Mouse (Mus musculus) heart, postnatal 10 days (tissue): ENCODE data around the gene Nhsl2. TPM values are rescaled to one million over a fixed set of nuclear protein-coding genes. Genes with fewer than 3 reads are reported as not detected.
A peak's percentile ranks its signal among the peaks of the same experiment; 100 is the strongest.
"Not testable (repeated sequence)": the region's sequence is repeated elsewhere in the genome, so short reads cannot be mapped to it uniquely, and the experiment has no call there.

Experiments
- DNase-seq, 2 experiments: peaks; one replicate each; pipeline ENCODE4 v3.0.0; 2021
- intact Hi-C: fragments of 180-260 bp; cut with DNase I; formaldehyde crosslinking; loops from one replicate; pipeline ENCODE4 v1.15.1; 2025
- total RNA-seq, 2 experiments: library from RNA; stranded (reverse); gene quantifications; 2 replicates each; pipeline ENCODE4 v1.2.3; 2021

Nhsl2 gene
- total RNA-seq, 2 experiments from 2014 or later: 7.5 to 9.9 TPM

DNA sequence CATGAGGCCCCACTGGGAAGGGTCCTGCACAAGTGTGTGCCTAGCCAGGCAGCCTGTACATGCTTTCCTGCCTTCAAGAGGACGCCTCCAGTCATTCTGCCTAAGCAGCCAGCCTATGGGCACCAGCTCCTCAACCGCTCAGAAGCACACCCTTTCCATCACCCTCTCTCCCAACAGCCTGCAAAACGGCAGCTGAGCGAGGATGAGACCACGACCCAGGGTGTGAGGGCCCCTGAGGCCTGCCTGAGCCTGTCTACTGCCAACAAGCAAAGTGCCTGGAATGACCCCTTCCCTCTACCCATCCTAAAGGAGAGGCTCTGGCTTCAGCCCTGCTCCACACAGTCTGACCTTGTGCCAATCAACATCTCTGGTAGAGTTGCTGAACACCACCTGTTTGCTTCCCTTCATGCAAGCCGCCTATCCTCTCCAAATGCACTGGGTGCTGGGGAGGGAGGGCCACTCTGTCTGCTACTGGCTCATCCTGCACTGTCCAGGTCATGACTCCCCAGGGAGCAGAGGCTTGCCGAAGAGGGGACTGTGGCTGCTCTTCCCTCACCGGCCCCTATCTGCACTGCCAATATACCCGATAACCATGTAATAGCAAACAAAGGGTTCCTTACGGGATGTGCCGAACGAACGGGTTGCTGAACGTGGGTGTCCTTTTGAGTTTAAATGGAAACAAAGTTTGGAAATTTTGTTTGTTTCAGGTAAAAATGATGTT, 224.6 kb downstream of the Nhsl2 start:
- intact Hi-C loops: no loop called here
- DNase-seq: no peak

DNA sequence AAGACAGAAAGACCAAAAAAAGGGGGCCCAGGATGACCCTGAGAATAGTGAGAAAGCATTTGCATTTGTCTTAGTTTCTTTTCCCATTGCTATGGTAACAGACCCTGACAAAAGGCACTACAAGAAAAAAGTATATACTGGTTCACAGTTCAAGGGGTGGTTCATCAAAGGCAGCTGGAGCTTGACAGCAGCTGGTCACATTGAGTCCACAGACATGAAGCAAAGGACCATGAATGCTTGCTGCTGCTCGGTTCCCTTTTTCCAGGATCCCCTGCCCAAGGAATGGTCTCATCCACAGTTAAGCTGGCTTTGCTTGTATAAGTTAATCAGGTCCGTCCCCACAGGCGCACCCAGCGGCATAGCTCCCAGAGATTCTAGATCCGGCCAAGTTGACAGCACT, 225.2 kb downstream of the Nhsl2 start:
- DNase-seq: no peak
- intact Hi-C loops: no loop called here

DNA sequence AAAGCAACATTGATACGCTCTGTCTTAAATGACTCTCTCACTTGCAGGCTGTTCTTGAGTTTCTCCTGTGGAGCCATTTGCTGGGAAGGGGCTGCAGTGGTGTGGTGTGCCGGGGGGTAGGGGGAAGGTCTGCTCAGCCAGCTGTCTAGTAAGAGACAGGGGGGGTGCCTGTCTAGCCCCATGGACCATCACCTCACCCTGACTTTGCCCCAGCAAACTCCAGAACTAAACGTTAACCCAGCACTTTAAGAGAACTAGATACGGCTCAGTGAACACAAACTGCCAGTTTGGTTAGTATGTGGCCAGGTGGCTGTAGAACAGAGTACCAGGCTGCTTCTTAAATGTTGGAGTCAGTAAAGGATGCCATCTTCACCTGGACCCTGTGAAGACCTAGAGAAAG, 226.0 kb downstream of the Nhsl2 start:
- intact Hi-C loops: no loop called here
- DNase-seq: no peak

DNA sequence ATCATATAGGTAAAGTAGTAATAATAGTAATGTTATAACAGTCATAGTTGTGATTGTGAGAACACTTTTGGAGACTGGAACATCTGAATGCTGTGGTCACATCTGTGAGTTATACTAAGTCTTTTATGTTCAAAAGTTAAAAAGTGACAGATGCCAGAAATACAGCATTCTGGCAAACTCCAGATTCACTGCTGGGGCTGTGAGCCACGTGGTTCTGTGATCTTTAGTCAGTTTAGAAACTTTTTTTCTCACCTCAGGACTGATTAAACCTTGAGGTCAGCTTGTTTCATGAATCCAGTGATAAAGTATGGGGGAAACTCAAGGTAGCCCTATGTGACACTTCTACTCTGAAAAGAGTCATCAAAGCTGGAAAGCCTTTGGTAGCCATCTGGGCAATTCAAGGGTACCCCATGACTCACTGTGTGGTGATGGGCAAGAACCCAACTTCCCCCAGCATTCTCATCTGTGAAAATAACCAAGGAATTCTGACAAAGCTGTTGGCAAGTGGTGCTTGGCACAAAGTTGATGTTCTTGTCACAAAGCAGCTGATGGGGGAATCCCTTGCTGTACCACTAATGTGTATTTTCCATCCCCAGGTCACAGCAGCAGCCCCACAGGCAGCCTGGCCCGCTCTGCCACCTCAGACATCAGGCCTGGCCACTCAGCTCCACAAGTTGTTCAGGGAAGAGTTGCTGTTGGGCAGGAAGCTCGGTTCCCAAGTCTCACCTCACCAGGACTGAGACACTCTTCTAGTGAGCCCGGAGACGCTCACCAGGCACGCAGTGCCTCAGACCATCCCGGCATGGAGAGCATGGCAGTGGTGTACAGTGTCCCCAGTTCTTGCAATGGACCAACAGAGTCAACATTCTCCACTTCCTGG, 227.9 kb downstream of the Nhsl2 start:
- intact Hi-C loops: no loop called here
- DNase-seq: no peak

DNA sequence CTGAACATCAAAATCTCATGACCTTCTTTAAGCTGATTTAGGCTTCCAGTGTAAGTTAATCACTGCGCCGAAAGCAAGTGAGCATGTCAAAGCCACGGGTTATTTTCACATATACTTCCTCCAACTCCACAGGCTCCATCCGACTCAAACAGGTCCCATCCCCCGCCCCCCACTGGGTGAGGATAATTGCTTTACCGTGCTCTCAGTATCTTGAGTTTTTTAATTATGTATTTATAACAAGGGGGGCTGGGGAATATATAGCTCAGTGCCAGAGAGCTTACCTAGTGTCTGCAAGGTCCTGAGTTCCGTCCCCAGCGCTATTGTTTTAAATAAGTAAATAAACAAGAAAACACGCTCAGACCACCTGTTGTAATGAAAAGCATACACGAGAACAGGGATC, 231.9 kb downstream of the Nhsl2 start:
- no peak for DNase-seq
- intact Hi-C loops: no loop called here

DNA sequence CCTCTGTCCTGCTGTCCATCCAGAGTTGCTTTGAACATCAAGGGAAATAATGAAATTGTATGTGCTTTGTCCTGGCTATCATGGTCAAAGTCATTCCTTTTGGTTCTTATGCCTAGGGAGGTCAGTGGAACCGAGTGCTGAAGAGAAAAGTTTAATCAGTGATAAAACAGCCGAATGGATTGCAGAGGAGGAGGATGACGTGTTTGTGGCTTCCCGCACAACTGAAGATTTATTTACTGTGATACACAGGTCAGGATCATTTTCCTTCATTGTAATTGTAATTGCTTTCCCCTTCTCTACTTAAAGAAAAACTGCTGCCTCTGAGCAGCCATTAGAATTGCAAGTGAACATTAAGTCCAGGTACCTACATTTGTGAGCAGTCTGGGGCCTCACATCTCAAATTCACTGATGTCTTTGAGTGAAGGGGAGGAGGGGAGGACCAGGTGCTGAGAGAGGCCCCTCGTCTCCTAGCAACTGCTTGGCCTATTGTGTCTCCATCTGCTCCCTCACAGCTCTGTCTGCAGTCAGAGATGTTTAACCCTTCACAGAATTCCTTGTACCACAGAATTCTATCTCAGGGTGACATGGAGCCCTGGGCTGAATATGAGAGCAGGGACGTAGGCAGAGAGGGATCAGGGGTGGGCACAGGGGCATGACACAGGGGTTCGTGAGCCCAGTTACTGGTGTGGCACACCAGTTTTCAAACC, 232.5 kb downstream of the Nhsl2 start:
- no peak for DNase-seq
- intact Hi-C loops: no loop called here

DNA sequence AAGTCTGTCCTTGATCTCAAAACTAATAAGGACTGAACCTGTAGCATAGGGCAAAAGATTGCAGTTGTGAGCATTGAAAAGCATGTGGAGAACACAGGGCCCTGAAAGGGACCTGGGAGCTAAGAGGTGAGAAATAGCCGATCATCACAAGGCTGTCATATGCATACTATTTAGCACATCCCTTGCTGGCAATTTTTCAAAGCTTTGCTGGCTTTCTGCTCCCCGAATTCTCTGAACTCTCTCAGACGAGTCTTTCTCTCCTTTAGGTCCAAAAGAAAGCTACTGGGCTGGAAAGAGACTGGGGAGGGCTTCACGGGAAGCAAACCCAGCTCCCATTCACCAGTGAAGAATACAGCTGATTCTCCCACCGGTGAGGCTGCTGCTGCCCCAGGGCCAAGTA, 233.2 kb downstream of the Nhsl2 start:
- intact Hi-C loops: no loop called here
- DNase-seq: no peak

DNA sequence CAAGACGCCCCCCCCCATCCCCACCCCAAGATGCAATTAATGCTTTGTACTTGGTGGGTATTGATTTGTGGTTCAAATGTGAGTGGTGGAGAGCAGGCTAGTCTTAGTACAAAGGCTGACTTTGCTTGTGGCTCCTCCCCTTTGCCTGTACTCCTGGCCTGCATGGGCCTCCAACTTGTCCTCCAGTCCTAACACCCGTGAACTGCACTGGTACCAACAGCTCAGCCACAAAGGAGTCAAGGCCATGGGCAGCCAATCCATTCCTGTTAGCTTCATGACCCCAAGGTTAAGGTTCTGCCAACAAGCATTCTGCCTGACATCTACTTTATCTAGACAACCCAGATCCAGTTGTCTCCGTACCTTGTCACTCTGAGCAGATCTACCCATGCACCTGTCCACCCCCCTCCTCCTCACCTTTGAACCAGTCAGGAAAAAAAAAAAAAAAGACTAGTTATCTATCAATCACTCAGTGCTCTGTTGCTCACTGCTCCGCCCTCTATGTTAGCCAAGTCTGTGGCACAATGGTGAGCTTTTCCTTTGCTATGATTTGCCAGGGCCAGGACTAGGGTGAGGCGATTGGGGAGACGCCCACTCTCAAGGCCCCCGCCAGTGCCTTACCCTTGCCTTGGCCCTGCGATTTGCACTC, 236.7 kb downstream of the Nhsl2 start:
- intact Hi-C loops: no loop called here
- DNase-seq: no peak

DNA sequence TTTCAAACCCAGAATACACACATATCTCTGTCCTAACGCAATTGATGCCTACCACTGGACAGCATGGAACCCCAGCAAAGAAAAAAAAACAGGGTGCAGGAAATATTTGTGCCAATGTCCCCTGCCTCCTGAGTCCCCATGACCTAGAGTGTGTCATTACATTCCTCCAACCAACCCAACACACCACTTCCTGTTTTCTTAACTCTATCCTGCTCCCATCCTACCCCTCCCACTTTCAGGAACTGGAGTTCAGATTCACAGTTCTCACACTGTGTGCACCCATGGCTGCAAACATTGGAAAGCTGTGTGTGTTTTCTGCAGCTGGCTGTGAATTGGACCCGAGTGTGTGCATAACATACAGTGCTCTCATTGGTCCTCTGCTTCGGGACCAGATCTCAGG, 241.4 kb downstream of the Nhsl2 start:
- intact Hi-C loops: no loop called here
- DNase-seq: no peak

DNA sequence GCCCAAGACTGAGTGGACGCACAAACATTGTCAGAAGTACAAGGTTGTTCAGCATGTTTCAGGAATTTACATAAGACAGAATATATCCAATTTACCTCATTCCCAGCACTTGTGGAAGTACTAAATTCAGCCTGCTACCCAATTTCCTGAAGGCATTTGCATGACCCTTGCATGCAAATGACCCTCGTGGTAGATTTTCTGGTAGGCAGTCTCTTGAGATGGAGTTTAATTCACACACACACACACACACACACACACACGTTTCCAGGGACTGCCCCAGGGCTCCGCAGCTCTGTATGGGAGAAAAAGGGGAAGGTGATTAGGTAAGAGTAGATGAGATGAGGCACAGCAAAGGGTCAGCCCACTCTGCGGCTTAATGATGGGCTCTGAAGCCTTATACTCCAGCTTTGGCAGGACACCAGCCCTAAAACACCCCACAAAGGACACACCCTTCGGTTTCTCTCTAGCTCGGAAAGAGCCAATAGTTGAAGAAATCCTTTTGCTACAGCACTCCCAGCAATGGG, 245.3 kb downstream of the Nhsl2 start:
- intact Hi-C loops: no loop called here
- DNase-seq: no peak

DNA sequence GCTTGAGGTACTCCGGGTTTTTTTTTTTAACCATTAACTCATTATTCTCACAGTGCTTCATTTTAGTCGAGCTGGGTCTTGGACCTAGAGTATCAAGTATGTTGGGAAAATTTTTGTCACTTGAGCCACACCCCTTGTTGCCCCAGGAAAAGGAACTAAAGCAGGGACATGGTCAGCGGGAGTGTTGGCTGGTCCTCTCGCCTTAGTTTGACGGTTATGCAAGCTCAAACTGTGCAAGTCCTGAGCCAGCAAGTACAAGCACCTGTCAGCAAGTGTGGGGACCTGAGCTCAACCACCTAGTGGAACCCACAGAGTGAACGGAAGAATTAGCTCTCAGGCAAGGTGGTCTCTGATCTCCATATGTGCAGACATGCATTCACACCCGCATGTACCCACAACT, 252.7 kb downstream of the Nhsl2 start:
- intact Hi-C loops: no loop called here
- no peak for DNase-seq

DNA sequence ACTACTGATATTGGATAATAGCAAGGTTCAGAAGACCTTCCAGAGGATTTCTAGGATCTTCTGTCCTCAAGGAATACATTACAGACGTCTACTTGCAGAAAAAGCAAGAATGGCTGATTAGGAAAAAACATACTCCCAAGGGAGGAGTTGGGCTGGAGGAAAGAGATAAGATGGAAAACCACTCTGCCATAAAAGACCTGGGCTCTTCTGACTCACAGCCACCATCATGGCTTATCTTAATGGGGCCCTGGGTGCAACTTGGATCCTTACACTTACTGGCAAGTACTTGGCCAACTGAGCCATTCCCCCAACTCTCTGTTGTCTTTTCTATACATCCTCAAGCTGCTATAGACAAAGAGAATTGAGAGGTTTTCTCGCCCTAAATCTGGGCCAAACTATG, 254.6 kb downstream of the Nhsl2 start:
- DNase-seq, intact Hi-C loops: not testable (repeated sequence)

DNA sequence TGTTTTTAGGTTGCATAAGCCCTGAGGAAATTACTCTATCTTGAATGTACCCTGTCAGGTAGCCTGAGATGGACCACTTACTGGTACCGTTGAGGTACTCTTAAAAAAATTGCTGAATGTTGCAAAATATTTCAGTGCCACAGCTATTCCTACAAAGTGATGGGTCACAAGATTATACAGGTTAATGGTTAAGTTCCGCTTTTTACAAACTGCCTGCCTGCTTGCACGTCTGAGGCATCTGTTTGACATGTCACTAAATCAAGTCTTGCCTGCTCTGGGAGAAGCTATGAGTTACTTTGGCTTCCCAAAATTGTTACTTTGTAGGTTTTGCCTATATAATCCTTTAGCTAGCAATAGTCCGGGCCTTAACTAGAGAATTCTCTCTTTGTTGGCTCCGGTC, 260.2 kb downstream of the Nhsl2 start:
- intact Hi-C loops: loop anchor here (5.0 kb wide), 1 partner anchor 557 kb away; no protein-coding TSS in a partner anchor

DNA sequence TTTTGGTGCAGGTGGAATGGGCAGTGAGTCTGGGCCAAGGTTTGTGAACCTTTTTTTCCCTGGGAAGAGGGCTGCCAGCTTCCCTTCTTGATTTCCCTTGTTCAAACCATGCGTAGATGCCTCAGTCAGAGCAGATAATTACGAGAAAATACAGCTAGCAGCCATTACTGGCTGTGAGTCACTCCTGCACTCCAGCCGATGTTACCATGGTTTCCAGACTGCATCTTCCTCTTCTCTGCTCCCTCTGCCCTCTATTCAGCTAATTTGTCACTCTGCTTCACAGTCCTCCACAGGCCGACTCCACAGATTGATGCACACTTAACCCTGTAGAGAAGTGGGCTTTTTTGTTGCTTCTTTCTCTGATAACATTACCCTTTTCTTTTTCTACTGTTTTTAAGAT, 266.5 kb downstream of the Nhsl2 start:
- no peak for DNase-seq
- intact Hi-C loops: loop anchor here (5.0 kb wide), 1 partner anchor 158 kb away; no protein-coding TSS in a partner anchor

More for the DNA sequence above, 260.2 kb downstream of the Nhsl2 start:
- DNase-seq: not testable (repeated sequence)

DNA sequence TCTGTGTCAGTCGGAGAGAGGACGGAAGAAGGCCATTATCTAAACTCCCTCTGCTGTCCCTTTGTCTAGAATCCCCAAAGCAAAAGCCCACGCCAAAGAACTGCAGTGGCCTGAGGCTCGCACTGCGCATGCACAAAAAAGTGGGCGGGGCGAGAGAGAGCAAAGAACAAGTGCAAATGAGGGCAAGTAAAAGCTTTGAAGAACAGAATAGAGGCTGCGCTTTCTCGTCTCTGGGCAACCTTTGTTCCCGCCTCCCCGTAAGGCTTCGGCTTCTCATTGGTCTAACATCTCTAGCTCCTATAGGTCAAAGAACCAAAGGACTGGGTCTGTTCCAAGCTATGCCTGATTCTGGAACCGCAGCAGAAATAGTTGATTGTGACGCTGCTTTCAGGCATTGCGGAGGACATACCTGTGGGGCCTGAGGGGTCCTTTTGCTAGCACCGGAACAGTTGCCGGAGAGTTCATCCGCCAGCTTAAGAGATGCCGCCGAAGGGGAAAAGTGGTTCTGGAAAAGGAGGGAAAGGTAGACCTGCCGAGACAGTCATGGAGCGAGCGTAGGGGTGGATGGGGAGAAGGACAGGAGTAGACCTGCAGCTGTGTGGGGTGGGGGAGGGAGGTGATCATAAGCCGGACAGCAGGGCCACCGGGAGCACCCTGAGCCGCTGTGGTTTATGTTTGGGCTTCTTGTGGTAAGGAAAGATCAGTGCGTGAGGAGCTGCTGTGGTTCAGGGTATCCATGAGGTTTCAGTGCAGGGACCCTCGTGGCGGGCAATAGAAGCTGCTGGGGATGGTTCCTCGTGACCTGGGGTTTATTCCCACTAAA, 270.1 kb downstream of the Nhsl2 start, which contains the start of gene Pin4:
Pin4 (plus strand) TSS at position 406 of the 823 bp plus-strand sequence.
- intact Hi-C loops: loop anchor here (5.0 kb wide), 1 partner anchor 162 kb away; no protein-coding TSS in a partner anchor
- DNase-seq: peak; percentile 94 to 95

DNA sequence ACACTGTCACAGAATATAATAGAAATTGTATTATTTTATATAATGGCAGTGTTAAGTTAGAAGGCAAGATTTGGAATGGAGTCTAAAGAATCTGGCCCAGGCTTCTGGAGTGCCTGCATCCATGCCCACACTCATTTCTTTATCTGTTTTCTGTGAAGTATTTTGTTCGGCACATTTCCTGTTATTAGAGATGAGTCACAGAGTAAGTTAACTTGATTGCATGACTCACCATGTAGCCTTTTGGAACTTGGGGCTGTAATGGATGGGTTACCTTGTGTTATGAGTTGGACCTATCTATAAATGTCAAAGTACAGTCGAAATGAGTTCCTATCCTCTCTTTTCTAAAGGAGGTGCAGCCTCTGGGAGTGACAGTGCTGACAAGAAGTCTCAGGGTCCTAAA, 272.1 kb downstream of the Nhsl2 start:
- no peak for DNase-seq
- intact Hi-C loops: no loop called here

DNA sequence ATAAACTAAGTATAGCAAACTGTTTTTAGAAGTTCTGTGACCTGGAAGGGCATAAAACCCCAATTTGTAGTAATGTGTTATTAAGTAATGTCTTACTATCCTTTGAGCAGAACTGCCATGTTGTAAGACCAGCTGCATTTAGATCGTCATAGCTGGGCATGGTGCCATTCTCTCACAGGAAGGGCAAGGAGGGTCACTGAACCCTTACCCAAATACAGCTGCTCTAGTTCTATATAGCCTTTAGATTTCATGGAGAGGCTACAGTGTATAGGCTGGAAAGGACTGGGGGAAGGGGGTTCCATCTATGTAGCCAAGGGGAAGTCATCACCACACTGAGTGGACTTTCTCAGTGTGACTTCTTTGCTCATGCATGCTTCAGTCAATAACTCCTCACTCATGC, 292.0 kb downstream of the Nhsl2 start:
- DNase-seq: no peak

More for the DNA sequence above, 292.0 kb downstream of the Nhsl2 start:
- intact Hi-C loops: no loop called here
